Mouse (Mus musculus) thymus, adult 2 months (tissue): ENCODE measurements at regions not wholly inside any gene's neighbourhood (a gene's known extent, or its start where the extent isn't known, plus 50 kb on each side); places are given as distances from the start of the nearest gene placed in this dataset.

Source experiments
- CTCF ChIP-seq: fragments of 200-500 bp; IDR thresholded peaks from 2 replicates; pipeline ENCODE4 v1.5.1; 2012; ENCODE audit warnings: mild to moderate bottlenecking, control low read depth, low read length, moderate library complexity, borderline replicate concordance; ENCODE audit not compliant: control insufficient read depth, poor library complexity, insufficient read depth; ENCODE audit errors: extremely low read depth
- POLR2A ChIP-seq: fragments of 200-500 bp; IDR thresholded peaks from 2 replicates; pipeline ENCODE4 v1.6.1; 2012; ENCODE audit warnings: mild to moderate bottlenecking, low read length, control low read depth, moderate library complexity; ENCODE audit not compliant: control insufficient read depth, poor library complexity, insufficient read depth; ENCODE audit errors: extremely low read depth

GRCm38 (mm10) chr15:27219126-27219738, 247.2 kb upstream of the Ank start:
- TF ChIP-seq CTCF (no peak), POLR2A (no peak)
